ENCODE assay signal across 8 mouse cellular contexts in the genomic region with DNA sequence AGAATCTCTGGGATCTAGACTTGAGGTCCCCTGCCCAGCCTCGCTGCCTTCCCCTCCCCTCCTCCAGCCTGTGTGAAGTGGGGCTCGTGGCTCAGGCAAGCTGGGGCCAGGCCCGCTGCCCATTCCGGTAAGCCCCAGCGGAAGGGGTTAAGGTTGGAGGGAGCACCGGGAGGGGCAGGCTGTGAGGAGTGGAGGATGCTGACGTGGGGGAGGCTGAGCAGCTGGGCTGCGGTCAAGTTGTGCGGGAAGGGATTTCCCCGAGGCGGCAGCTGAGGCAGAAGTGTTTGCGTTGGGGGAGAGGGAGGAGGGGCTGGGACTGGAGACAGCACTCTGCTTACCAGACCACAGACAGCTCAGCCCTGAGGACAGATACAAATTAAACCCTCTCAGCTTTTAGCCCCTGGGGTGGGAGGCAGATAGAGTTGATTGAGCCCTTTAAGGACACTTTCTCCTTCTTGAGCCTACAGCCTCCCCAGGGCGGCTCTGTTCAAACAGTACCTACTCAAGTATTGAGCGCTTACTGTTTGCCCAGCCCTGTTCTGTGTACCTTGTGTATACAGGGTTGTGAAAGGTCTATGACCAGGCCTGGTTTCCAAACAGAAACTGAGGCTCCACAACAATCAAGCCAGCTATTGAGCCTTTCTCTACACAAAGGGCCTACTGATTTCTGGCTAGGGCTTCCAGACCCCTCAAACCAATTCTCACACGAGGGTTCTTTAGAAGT. TPM values are rescaled to one million over a fixed set of nuclear protein-coding genes. Genes with fewer than 3 reads are reported as not detected.
A peak's percentile ranks its signal among the peaks of the same experiment; 100 is the strongest.
DNase-seq lines count a peak whose midpoint lies in the region; ATAC-seq lines count a peak whose summit lies in the region.

No protein-coding gene starts in this region.

- peak overlapping the region; percentile 72 for H3K4me2 ChIP-seq in embryonic facial prominence, embryonic 13.5 days
- peak overlapping the region; percentile 84 for H3K4me2 ChIP-seq in heart, embryonic 14.5 days (ENCODE audit: low read length)

- no peaks in the 10 kb centered on the region for H3K36me3 ChIP-seq in embryonic facial prominence, embryonic 13.5 days
- no peaks in the 10 kb centered on the region for H3K36me3 ChIP-seq in heart, embryonic 14.5 days (ENCODE audit: control insufficient read depth, insufficient read depth, low read length)

- peak; percentile 49 for DNase-seq in layer of hippocampus, adult 9-11 months
- DNase-seq in layer of hippocampus, postnatal 10 days (ENCODE audit: low spot score in 2 of 2): no peak
- peak; percentile 75 to 84 for DNase-seq in kidney, postnatal 4 days
- peak; percentile 82 to 94 for DNase-seq in spleen, adult 18-20 months
- no peak for DNase-seq in c-Kit-positive CD71-positive TER-119-positive erythroid progenitor cells, embryonic 14.5 days (ENCODE audit: low spot score)

- peak; percentile 43; the same call in 1 of the 2 replicates for ATAC-seq in embryonic facial prominence, embryonic 13.5 days (ENCODE audit: insufficient number of reproducible peaks, insufficient read depth, low FRiP score, low TSS enrichment, low read depth)
- 0 out of 2 replicates have a peak, but pooled peaks have one; percentile 14 for ATAC-seq in heart, embryonic 14.5 days (ENCODE audit: insufficient number of reproducible peaks, insufficient read depth, low FRiP score, low read depth)
- ATAC-seq in megakaryocyte-erythroid progenitor cell, adult 5-6 weeks (replicated peaks; ENCODE audit: low FRiP score, low TSS enrichment, poor library complexity, severe bottlenecking): peak; percentile 38

- H3K4me3 ChIP-seq in embryonic facial prominence, embryonic 13.5 days: peak overlapping the region; percentile 48
- H3K4me3 ChIP-seq in heart, embryonic 14.5 days (ENCODE audit: control insufficient read depth in 1 of 2, insufficient read depth in 1 of 2, low read depth in 1 of 2, low read length in 2 of 2): peak overlapping the region; percentile 2 to 46; a peak in 3 of 4 replicates

- 3% methylated on average over 15 of the region's 15 CpGs for WGBS in embryonic facial prominence, embryonic 13.5 days
- 13% methylated on average over 15 of the region's 15 CpGs for WGBS in heart, embryonic 14.5 days

- peak overlapping the region; percentile 69 for H3K27ac ChIP-seq in embryonic facial prominence, embryonic 13.5 days
- H3K27ac ChIP-seq in heart, embryonic 14.5 days (replicated peaks in 1 of 2; ENCODE audit: control insufficient read depth in 1 of 2, insufficient read depth in 1 of 2, low read depth in 2 of 2, low read length in 2 of 2): peak overlapping the region in 1 of 2 experiments; percentile 10; a peak in 1 of 4 replicates

- 0 out of 2 replicates have a peak, but pooled peaks cover 5% of the 10 kb centered on the region for H3K9me3 ChIP-seq in embryonic facial prominence, embryonic 13.5 days
- no peaks in the 10 kb centered on the region for H3K9me3 ChIP-seq in heart, embryonic 14.5 days (ENCODE audit: control insufficient read depth, low read length)

- H3K9ac ChIP-seq in embryonic facial prominence, embryonic 13.5 days: peak overlapping the region; percentile 59
- peak overlapping the region; percentile 68; the same call in 1 of the 2 replicates for H3K9ac ChIP-seq in heart, embryonic 14.5 days (ENCODE audit: low read length)

- H3K4me1 ChIP-seq in embryonic facial prominence, embryonic 13.5 days: peaks cover 36% of the 10 kb centered on the region
- peaks cover 9 to 26% of the 10 kb centered on the region in 2 experiments for H3K4me1 ChIP-seq in heart, embryonic 14.5 days (ENCODE audit: control insufficient read depth in 2 of 2, insufficient read depth in 2 of 2, low read length in 2 of 2)

- peaks cover 29% of the 10 kb centered on the region for H3K27me3 ChIP-seq in embryonic facial prominence, embryonic 13.5 days
- H3K27me3 ChIP-seq in heart, embryonic 14.5 days (ENCODE audit: control insufficient read depth, insufficient read depth, low read length): peaks cover 17% of the 10 kb centered on the region

RNA-seq across cellular contexts. Expression of a gene that starts 5.0 kb away (rescaled TPM):
- total RNA-seq in layer of hippocampus, postnatal 10 days (2021): under 1 TPM; 0.85 to 0.87 TPM
- polyA plus RNA-seq in embryonic facial prominence, embryonic 13.5 days (2015; fragmentation: Nextera tagmentation; extraction: Ambion mirVana): 2.2 and 3.6 TPM in 2 replicates
- 1.7 and 2.0 TPM in 2 replicates for polyA plus RNA-seq in heart, embryonic 14.5 days (2014; fragmentation: Nextera tagmentation; extraction: Ambion mirVana)
- total RNA-seq in megakaryocyte-erythroid progenitor cell, adult 5-6 weeks (2014; fragmentation: Nextera tagmentation): 3.3 TPM in 1 of 2 replicates, not detected in the other
- 0.34 TPM in 1 of 2 replicates, not detected in the other for total RNA-seq in megakaryocyte-erythroid progenitor cell, adult 5-6 weeks (2017)

RNA-seq across cellular contexts. Expression of a gene that starts 20.9 kb away (rescaled TPM):
- total RNA-seq in layer of hippocampus, postnatal 10 days (2021): not detected
- polyA plus RNA-seq in embryonic facial prominence, embryonic 13.5 days (2015; fragmentation: Nextera tagmentation; extraction: Ambion mirVana): 8.1 and 10.4 TPM in 2 replicates
- 0.53 TPM in 1 of 2 replicates, not detected in the other for polyA plus RNA-seq in heart, embryonic 14.5 days (2014; fragmentation: Nextera tagmentation; extraction: Ambion mirVana)
- total RNA-seq in megakaryocyte-erythroid progenitor cell, adult 5-6 weeks (2014; fragmentation: Nextera tagmentation): not detected in 2 replicates
- not detected in 2 replicates for total RNA-seq in megakaryocyte-erythroid progenitor cell, adult 5-6 weeks (2017)

RNA-seq across cellular contexts. Expression of a gene that starts 34.3 kb away (rescaled TPM):
- 1 to 10 TPM; 5.1 to 5.4 TPM for total RNA-seq in layer of hippocampus, postnatal 10 days (2021)
- polyA plus RNA-seq in embryonic facial prominence, embryonic 13.5 days (2015; fragmentation: Nextera tagmentation; extraction: Ambion mirVana): 0.28 and 0.72 TPM in 2 replicates
- polyA plus RNA-seq in heart, embryonic 14.5 days (2014; fragmentation: Nextera tagmentation; extraction: Ambion mirVana): not detected in 2 replicates
- total RNA-seq in megakaryocyte-erythroid progenitor cell, adult 5-6 weeks (2014; fragmentation: Nextera tagmentation): not detected in 2 replicates
- not detected in 2 replicates for total RNA-seq in megakaryocyte-erythroid progenitor cell, adult 5-6 weeks (2017)

RNA-seq across cellular contexts. Expression of a gene that starts 43.6 kb away (rescaled TPM):
- not detected for total RNA-seq in layer of hippocampus, postnatal 10 days (2021)
- not detected in 2 replicates for polyA plus RNA-seq in embryonic facial prominence, embryonic 13.5 days (2015; fragmentation: Nextera tagmentation; extraction: Ambion mirVana)
- polyA plus RNA-seq in heart, embryonic 14.5 days (2014; fragmentation: Nextera tagmentation; extraction: Ambion mirVana): not detected in 2 replicates
- total RNA-seq in megakaryocyte-erythroid progenitor cell, adult 5-6 weeks (2014; fragmentation: Nextera tagmentation): not detected in 2 replicates
- total RNA-seq in megakaryocyte-erythroid progenitor cell, adult 5-6 weeks (2017): not detected in 2 replicates

RNA-seq across cellular contexts. Expression of a gene that starts 46.7 kb away (rescaled TPM):
- total RNA-seq in layer of hippocampus, postnatal 10 days (2021): 10 to 100 TPM in 1 of 2 experiments, 1 to 10 TPM in 1; 7.2 to 10.6 TPM
- polyA plus RNA-seq in embryonic facial prominence, embryonic 13.5 days (2015; fragmentation: Nextera tagmentation; extraction: Ambion mirVana): 98.1 and 116 TPM in 2 replicates
- 293 and 321 TPM in 2 replicates for polyA plus RNA-seq in heart, embryonic 14.5 days (2014; fragmentation: Nextera tagmentation; extraction: Ambion mirVana)
- 5.3 TPM in 1 of 2 replicates, not detected in the other for total RNA-seq in megakaryocyte-erythroid progenitor cell, adult 5-6 weeks (2014; fragmentation: Nextera tagmentation)
- 0.08 TPM in 1 of 2 replicates, not detected in the other for total RNA-seq in megakaryocyte-erythroid progenitor cell, adult 5-6 weeks (2017)

Comparison
In these comparisons a context has a peak if more than half of its experiments do, and no peak if none do; other contexts are left out.
1. DNase-seq: peak in layer of hippocampus, adult 9-11 months (single experiment), kidney, postnatal 4 days (2 of 2) and spleen, adult 18-20 months (2 of 2); none in layer of hippocampus, postnatal 10 days (0 of 2) and c-Kit-positive CD71-positive TER-119-positive erythroid progenitor cells, embryonic 14.5 days (single experiment).
2. RNA of a gene that starts 34.3 kb away (total RNA-seq): 5.1 to 5.4 TPM in layer of hippocampus, postnatal 10 days; not detected in megakaryocyte-erythroid progenitor cell, adult 5-6 weeks; every median in the first group is over 4 times any median in the second.
3. Peak in every context shown above with its lines, with median percentiles within 50 percentile points of each other: ATAC-seq.